Mouse (Mus musculus): ENCODE data around the gene Cacnb4. TPM values are rescaled to one million over a fixed set of nuclear protein-coding genes. Genes with fewer than 3 reads are reported as not detected.

Gene Cacnb4
- polyA plus RNA-seq, 1 experiment from 2014 or later: 21.5 TPM

- no peaks in the 10 kb centered on the region for H3K4me1 ChIP-seq (ENCODE audit: control insufficient read depth, insufficient read depth, low read length)
- H3K4me2 ChIP-seq (ENCODE audit: low read depth, low read length): no peak overlapping the region
- no peak overlapping the region for H3K4me3 ChIP-seq (ENCODE audit: low read depth, low read length)
- no peak for ATAC-seq (ENCODE audit: low read depth)
- H3K9me3 ChIP-seq (ENCODE audit: control insufficient read depth, low read length): no peaks in the 10 kb centered on the region
- H3K36me3 ChIP-seq (ENCODE audit: control insufficient read depth, insufficient read depth, low read length): peaks cover 3% of the 10 kb centered on the region; the same call in 1 of the 2 replicates
- no peak overlapping the region for H3K9ac ChIP-seq (replicated peaks; ENCODE audit: low read depth, low read length)
- H3K27me3 ChIP-seq (ENCODE audit: control insufficient read depth, insufficient read depth, low read length): no peaks in the 10 kb centered on the region
- 96% methylated on average over 5 of the region's 5 CpGs for WGBS
- H3K27ac ChIP-seq (ENCODE audit: low read depth, low read length): no peak overlapping the region
Measured at GRCm38 (mm10) chr2:52478501-52478900, 198.1 kb downstream of the Cacnb4 start.

DNA sequence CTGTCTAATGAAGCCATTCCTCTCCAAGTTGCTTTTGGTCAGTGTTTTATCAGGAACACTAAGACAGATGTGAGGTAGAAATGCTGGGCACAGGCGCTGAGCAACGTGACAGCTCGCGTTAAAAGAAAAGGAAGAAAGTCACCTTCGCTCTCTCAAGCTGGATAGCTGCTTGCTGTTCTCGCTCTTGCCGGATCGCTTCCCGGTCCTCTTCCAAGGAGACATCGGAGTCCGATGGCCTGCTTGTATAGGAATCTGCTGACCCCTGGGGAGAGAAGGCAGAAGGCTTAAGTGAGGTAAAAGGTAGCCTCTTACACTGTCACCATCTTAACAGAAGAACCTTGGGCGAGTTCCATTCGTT lies 199.1 kb downstream of the Cacnb4 start:
- no peak overlapping the region for H3K9ac ChIP-seq (replicated peaks; ENCODE audit: low read depth, low read length)
- ATAC-seq (ENCODE audit: low read depth): no peak
- no peak overlapping the region for H3K4me3 ChIP-seq (ENCODE audit: low read depth, low read length)
- 91% methylated on average over 13 of the region's 13 CpGs for WGBS
- H3K36me3 ChIP-seq (ENCODE audit: control insufficient read depth, insufficient read depth, low read length): peaks cover 3% of the 10 kb centered on the region; the same call in 1 of the 2 replicates
- H3K27me3 ChIP-seq (ENCODE audit: control insufficient read depth, insufficient read depth, low read length): no peaks in the 10 kb centered on the region
- no peaks in the 10 kb centered on the region for H3K4me1 ChIP-seq (ENCODE audit: control insufficient read depth, insufficient read depth, low read length)
- no peaks in the 10 kb centered on the region for H3K9me3 ChIP-seq (ENCODE audit: control insufficient read depth, low read length)
- no peak overlapping the region for H3K4me2 ChIP-seq (ENCODE audit: low read depth, low read length)
- no peak overlapping the region for H3K27ac ChIP-seq (ENCODE audit: low read depth, low read length)

- Histone ChIP-seq H3K4me1 (ENCODE audit: control insufficient read depth, insufficient read depth, low read length) (no peaks in the 10 kb centered on the region), H3K36me3 (ENCODE audit: control insufficient read depth, insufficient read depth, low read length) (peaks cover 3% of the 10 kb centered on the region; the same call in 1 of the 2 replicates), H3K4me3 (ENCODE audit: low read depth, low read length) (no peak overlapping the region), H3K4me2 (ENCODE audit: low read depth, low read length) (no peak overlapping the region), H3K27me3 (ENCODE audit: control insufficient read depth, insufficient read depth, low read length) (no peaks in the 10 kb centered on the region), H3K9ac (replicated peaks; ENCODE audit: low read depth, low read length) (no peak overlapping the region), H3K27ac (ENCODE audit: low read depth, low read length) (no peak overlapping the region), H3K9me3 (ENCODE audit: control insufficient read depth, low read length) (no peaks in the 10 kb centered on the region)
- no peak for ATAC-seq (ENCODE audit: low read depth)
- 75% methylated on average over 13 of the region's 13 CpGs for WGBS
Measured at GRCm38 (mm10) chr2:52476801-52477549, 199.7 kb downstream of the Cacnb4 start.

GRCm38 (mm10) chr2:52475854-52476253 lies 200.8 kb downstream of the Cacnb4 start:
- Histone ChIP-seq H3K4me1 (ENCODE audit: control insufficient read depth, insufficient read depth, low read length) (no peaks in the 10 kb centered on the region), H3K36me3 (ENCODE audit: control insufficient read depth, insufficient read depth, low read length) (peaks cover 3% of the 10 kb centered on the region; the same call in 1 of the 2 replicates), H3K4me3 (ENCODE audit: low read depth, low read length) (no peak overlapping the region), H3K4me2 (ENCODE audit: low read depth, low read length) (no peak overlapping the region), H3K9ac (replicated peaks; ENCODE audit: low read depth, low read length) (no peak overlapping the region), H3K27ac (ENCODE audit: low read depth, low read length) (no peak overlapping the region), H3K9me3 (ENCODE audit: control insufficient read depth, low read length) (no peaks in the 10 kb centered on the region), H3K27me3 (ENCODE audit: control insufficient read depth, insufficient read depth, low read length) (no peaks in the 10 kb centered on the region)
- ATAC-seq (ENCODE audit: low read depth): no peak
- 92% methylated on average over 4 of the region's 4 CpGs for WGBS

GRCm38 (mm10) chr2:52474570-52474969 lies 202.1 kb downstream of the Cacnb4 start:
- 91% methylated on average over 11 of the region's 11 CpGs for WGBS
- ATAC-seq (ENCODE audit: low read depth): no peak
- no peak overlapping the region for H3K9ac ChIP-seq (replicated peaks; ENCODE audit: low read depth, low read length)

DNA sequence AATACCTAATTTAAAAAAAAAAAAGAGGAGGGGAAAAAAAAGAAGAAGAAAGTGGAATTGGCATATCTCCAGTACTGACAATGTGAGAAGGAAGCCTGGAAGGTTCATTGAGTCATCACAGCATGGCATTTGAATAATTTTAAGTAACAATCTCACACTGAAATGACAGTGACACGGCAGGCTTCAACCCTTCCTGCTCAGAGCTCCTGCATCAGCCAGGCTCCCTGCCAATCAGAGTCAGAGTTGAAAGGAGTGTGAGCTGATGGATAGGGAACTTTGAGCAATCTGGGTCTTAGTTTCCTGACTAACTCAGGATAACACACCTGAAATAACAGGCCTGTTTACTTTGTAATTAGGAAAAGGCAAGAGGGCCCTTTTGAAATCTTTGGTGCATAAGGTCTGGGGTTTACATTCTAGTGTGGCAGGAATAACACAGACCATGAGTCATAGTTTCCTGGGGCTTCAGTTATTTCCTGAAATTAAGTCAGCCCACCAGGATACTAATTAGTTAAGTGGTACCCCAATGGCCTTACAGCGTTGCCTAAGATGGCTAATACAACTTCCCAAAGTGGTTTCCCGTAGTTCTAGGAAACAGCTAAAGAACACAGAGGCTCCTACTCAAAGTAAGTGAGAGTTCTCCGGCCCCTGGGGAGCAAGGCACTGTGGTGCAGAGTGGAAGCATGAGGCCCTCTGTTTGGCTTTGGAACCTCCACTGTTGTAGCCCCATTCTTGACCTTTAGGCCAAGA lies 204.9 kb downstream of the Cacnb4 start:
- Histone ChIP-seq H3K27ac (ENCODE audit: low read depth, low read length) (no peak overlapping the region), H3K4me2 (ENCODE audit: low read depth, low read length) (no peak overlapping the region), H3K4me1 (ENCODE audit: control insufficient read depth, insufficient read depth, low read length) (no peaks in the 10 kb centered on the region), H3K4me3 (ENCODE audit: low read depth, low read length) (no peak overlapping the region), H3K9me3 (ENCODE audit: control insufficient read depth, low read length) (no peaks in the 10 kb centered on the region), H3K9ac (replicated peaks; ENCODE audit: low read depth, low read length) (no peak overlapping the region), H3K36me3 (ENCODE audit: control insufficient read depth, insufficient read depth, low read length) (no peaks in the 10 kb centered on the region; the same call in 1 of the 2 replicates), H3K27me3 (ENCODE audit: control insufficient read depth, insufficient read depth, low read length) (no peaks in the 10 kb centered on the region)
- ATAC-seq (ENCODE audit: low read depth): no peak
- 37% methylated on average over 4 of the region's 4 CpGs for WGBS

More at GRCm38 (mm10) chr2:52474570-52474969, 202.1 kb downstream of the Cacnb4 start:
- peaks cover 3% of the 10 kb centered on the region; the same call in 1 of the 2 replicates for H3K36me3 ChIP-seq (ENCODE audit: control insufficient read depth, insufficient read depth, low read length)
- H3K27ac ChIP-seq (ENCODE audit: low read depth, low read length): no peak overlapping the region
- no peak overlapping the region for H3K4me2 ChIP-seq (ENCODE audit: low read depth, low read length)
- H3K4me1 ChIP-seq (ENCODE audit: control insufficient read depth, insufficient read depth, low read length): no peaks in the 10 kb centered on the region
- H3K27me3 ChIP-seq (ENCODE audit: control insufficient read depth, insufficient read depth, low read length): no peaks in the 10 kb centered on the region
- no peaks in the 10 kb centered on the region for H3K9me3 ChIP-seq (ENCODE audit: control insufficient read depth, low read length)
- no peak overlapping the region for H3K4me3 ChIP-seq (ENCODE audit: low read depth, low read length)

DNA sequence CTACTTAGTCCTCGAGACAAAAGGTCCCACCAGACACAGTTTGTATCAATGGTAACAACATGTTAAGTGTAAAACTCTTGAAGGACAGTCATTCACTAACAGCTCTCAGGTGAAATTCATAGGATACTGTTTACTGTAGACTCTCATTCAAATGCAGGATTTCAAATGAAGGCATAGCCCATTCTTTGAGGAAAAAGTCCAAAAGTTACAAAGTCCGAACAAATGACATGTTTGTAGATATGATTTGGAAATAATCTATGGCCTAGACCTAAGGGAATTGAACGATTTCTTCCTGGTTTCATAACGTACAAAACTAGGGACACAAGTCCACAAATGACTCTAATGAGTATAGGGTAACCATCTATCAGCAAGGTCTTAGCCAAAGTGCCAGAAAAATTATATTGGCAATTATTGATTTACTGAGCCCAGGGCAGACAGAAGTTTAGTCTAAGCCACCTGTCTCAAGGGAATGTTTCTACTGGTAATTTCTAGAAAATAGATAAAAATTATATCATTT lies 206.5 kb downstream of the Cacnb4 start:
- Histone ChIP-seq H3K9ac (replicated peaks; ENCODE audit: low read depth, low read length) (no peak overlapping the region), H3K4me3 (ENCODE audit: low read depth, low read length) (no peak overlapping the region), H3K4me1 (ENCODE audit: control insufficient read depth, insufficient read depth, low read length) (no peaks in the 10 kb centered on the region), H3K36me3 (ENCODE audit: control insufficient read depth, insufficient read depth, low read length) (peaks cover 3% of the 10 kb centered on the region), H3K27me3 (ENCODE audit: control insufficient read depth, insufficient read depth, low read length) (no peaks in the 10 kb centered on the region), H3K9me3 (ENCODE audit: control insufficient read depth, low read length) (no peaks in the 10 kb centered on the region), H3K4me2 (ENCODE audit: low read depth, low read length) (no peak overlapping the region), H3K27ac (ENCODE audit: low read depth, low read length) (no peak overlapping the region)
- no peak for ATAC-seq (ENCODE audit: low read depth)
- WGBS: 84% methylated on average over 4 of the region's 4 CpGs

- Histone ChIP-seq H3K4me2 (ENCODE audit: low read depth, low read length) (no peak overlapping the region), H3K27ac (ENCODE audit: low read depth, low read length) (no peak overlapping the region), H3K36me3 (ENCODE audit: control insufficient read depth, insufficient read depth, low read length) (peaks cover 3% of the 10 kb centered on the region; the same call in 1 of the 2 replicates), H3K4me3 (ENCODE audit: low read depth, low read length) (no peak overlapping the region), H3K9me3 (ENCODE audit: control insufficient read depth, low read length) (no peaks in the 10 kb centered on the region), H3K27me3 (ENCODE audit: control insufficient read depth, insufficient read depth, low read length) (no peaks in the 10 kb centered on the region), H3K4me1 (ENCODE audit: control insufficient read depth, insufficient read depth, low read length) (no peaks in the 10 kb centered on the region), H3K9ac (replicated peaks; ENCODE audit: low read depth, low read length) (no peak overlapping the region)
- 91% methylated on average over 6 of the region's 6 CpGs for WGBS
- no peak for ATAC-seq (ENCODE audit: low read depth)
Measured at GRCm38 (mm10) chr2:52467629-52468028, 209.0 kb downstream of the Cacnb4 start.

Measured in neural tube, embryonic 14.5 days (tissue).